Mouse (Mus musculus) heart, postnatal 0 days (tissue): ENCODE measurements at regions not wholly inside any gene's neighbourhood (a gene's known extent, or its start where the extent isn't known, plus 50 kb on each side); places are given as distances from the start of the nearest gene placed in this dataset.

Source experiments
- CTCF ChIP-seq: IDR thresholded peaks from 2 replicates; pipeline ENCODE4 v1.5.1; 2016; ENCODE audit warnings: antibody characterized with exemption, control low read depth, low read depth
- EP300 ChIP-seq: IDR thresholded peaks from 2 replicates; pipeline ENCODE4 v1.6.1; 2016; ENCODE audit warnings: antibody characterized with exemption, low read depth

DNA sequence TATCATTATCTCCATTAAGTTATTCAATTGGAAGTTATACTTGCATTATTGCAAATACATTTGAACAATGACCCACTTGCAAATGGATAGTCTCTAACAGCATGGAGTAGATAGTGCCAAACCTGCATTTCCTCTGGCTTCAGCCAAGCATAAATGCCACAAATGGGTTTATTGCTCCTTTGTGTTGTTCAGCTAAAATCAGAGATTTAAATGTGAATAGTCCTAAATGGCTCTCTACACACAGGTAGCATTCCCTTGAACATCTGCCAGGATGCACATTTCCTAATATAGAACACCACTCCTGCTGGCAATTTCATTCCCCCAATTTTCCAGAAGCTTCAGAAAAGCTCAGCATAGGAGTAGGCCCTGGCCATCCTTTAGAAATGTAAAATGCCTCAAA lies 210.6 kb downstream of the Adgra3 start:
- TF ChIP-seq CTCF (no peak), EP300 (no peak)
